Mouse (Mus musculus): ENCODE data around the gene Gm21103. TPM values are rescaled to one million over a fixed set of nuclear protein-coding genes. Genes with fewer than 3 reads are reported as not detected.

Gm21103 gene
- polyA plus RNA-seq (2017; shearing (Covaris generic)): not detected

GRCm38 (mm10) chr14:6304743-6305142 lies at the start of gene Gm21103:
TSS of gene Gm21103 (minus strand) at chr14:6304843.

GRCm38 (mm10) chr14:6343578-6343977 lies 38.9 kb upstream of the Gm21103 start, which contains the start of gene Gm3618:
TSS of gene Gm3618 (minus strand) at chr14:6343678.

GRCm38 (mm10) chr14:6286931-6287715 lies 17.5 kb downstream of the Gm21103 start, which contains the start of gene Gm3411:
TSS of gene Gm3411 (minus strand) at chr14:6287250.

Other genes starting within 250 kb of the Gm21103 start
- not detected for gene Gm6337, start 246.6 kb downstream of the Gm21103 start, polyA plus RNA-seq (2017; shearing (Covaris generic))
- 2.0 TPM for gene Gm8206, start 210.9 kb downstream of the Gm21103 start, polyA plus RNA-seq (2017; shearing (Covaris generic))
- gene Gm3468, start 196.2 kb downstream of the Gm21103 start, polyA plus RNA-seq (2017; shearing (Covaris generic)): 5.6 TPM
- gene Gm3476, start 179.0 kb downstream of the Gm21103 start, polyA plus RNA-seq (2017; shearing (Covaris generic)): not detected
- not detected for gene Gm21560, start 85.6 kb downstream of the Gm21103 start, polyA plus RNA-seq (2017; shearing (Covaris generic))
- 3.9 TPM for gene Gm3411, start 17.6 kb downstream of the Gm21103 start, polyA plus RNA-seq (2017; shearing (Covaris generic))
- gene Gm3618, start 38.8 kb upstream of the Gm21103 start, polyA plus RNA-seq (2017; shearing (Covaris generic)): not detected
- gene Gm16440, start 85.5 kb upstream of the Gm21103 start, polyA plus RNA-seq (2017; shearing (Covaris generic)): not detected
- 0.79 TPM for gene Gm3591, start 107.6 kb upstream of the Gm21103 start, polyA plus RNA-seq (2017; shearing (Covaris generic))
- gene Gm3594, start 139.8 kb upstream of the Gm21103 start, polyA plus RNA-seq (2017; shearing (Covaris generic)): not detected
- not detected for gene Gm8356, start 232.4 kb upstream of the Gm21103 start, polyA plus RNA-seq (2017; shearing (Covaris generic))

Data from CD4-positive, CD25-positive, alpha-beta regulatory T cell (primary cell).